ENCODE assay signal across 9 mouse cellular contexts in genomic region chr10:107858684-107859083, GRCm38 (mm10). TPM values are rescaled to one million over a fixed set of nuclear protein-coding genes. Genes with fewer than 3 reads are reported as not detected.
DNase-seq lines count a peak whose midpoint lies in the region; ATAC-seq and TF ChIP-seq lines count a peak whose summit lies in the region.
"Had no signal": no experiment of that assay in that cellular context is flagged by ENCODE, and none has a peak within 500 bp of the region (broad histone marks: within the 10 kb centered on the region; RNA-seq: fewer than 3 reads in every experiment).

No protein-coding gene starts in this region.

- DNase-seq in gastrocnemius, adult 2 months: peak; percentile 17
- DNase-seq in gastrocnemius, postnatal 4 days (ENCODE audit: low spot score in 2 of 2): no peak
- DNase-seq in CD4-positive helper T cell, adult 2 months (ENCODE audit: low read depth, low spot score): peak; percentile 25
- peak; percentile 53 to 64 for DNase-seq in cerebellum, postnatal 10 days
- peak; percentile 20 to 42 for DNase-seq in heart, postnatal 36 days
- DNase-seq in layer of hippocampus, adult 2 months (ENCODE audit: low spot score in 2 of 2): peak; percentile 34 to 47

- intact Hi-C loops in gastrocnemius, adult 2 months (cut with DNase I): loop anchor here (5.0 to 10.0 kb wide), 3 partner anchors 64 to 576 kb away; no protein-coding TSS in a partner anchor
- intact Hi-C loops in heart, postnatal 36 days (cut with DNase I): loop anchor here (5.0 kb wide), 4 partner anchors 64 to 589 kb away; no protein-coding TSS in a partner anchor

- peak; percentile 84 for TF ChIP-seq CTCF in gastrocnemius, adult 2 months (IDR thresholded peaks at IDR 0.05)
- peak; percentile 89 for TF ChIP-seq CTCF in layer of hippocampus, adult 2 months (conservative IDR thresholded peaks at IDR 0.05)

- H3K4me3 ChIP-seq in gastrocnemius, adult 2 months: no peak overlapping the region
- H3K4me3 ChIP-seq in layer of hippocampus, adult 2 months: no peak overlapping the region
- H3K4me3 ChIP-seq: limb, embryonic 13.5 days had no signal

- peak; percentile 83 for ATAC-seq in megakaryocyte-erythroid progenitor cell, adult 5-6 weeks (replicated peaks; ENCODE audit: low FRiP score, low TSS enrichment, poor library complexity, severe bottlenecking)
- ATAC-seq in erythroblast, adult 5-6 weeks (replicated peaks; ENCODE audit: low FRiP score, poor library complexity, severe bottlenecking): no peak

- H3K27ac ChIP-seq in gastrocnemius, adult 2 months: no peak overlapping the region
- no peak overlapping the region for H3K27ac ChIP-seq in layer of hippocampus, adult 2 months
- H3K27ac ChIP-seq: limb, embryonic 13.5 days had no signal

RNA-seq across cellular contexts. Expression of gene Otogl, which starts 53.2 kb away (rescaled TPM):
- under 1 TPM; 0.05 to 0.06 TPM for total RNA-seq in gastrocnemius, adult 2 months (2021)
- under 1 TPM; 0.10 to 0.13 TPM for total RNA-seq in gastrocnemius, postnatal 4 days (2021)
- total RNA-seq in heart, postnatal 36 days (2021): under 1 TPM; 0.05 to 0.06 TPM
- under 1 TPM; 0.29 to 0.41 TPM for total RNA-seq in layer of hippocampus, adult 2 months (2021)
- total RNA-seq in megakaryocyte-erythroid progenitor cell, adult 5-6 weeks (2014; fragmentation: Nextera tagmentation): not detected in 2 replicates
- total RNA-seq in megakaryocyte-erythroid progenitor cell, adult 5-6 weeks (2017): 0.04 TPM in 1 of 2 replicates, not detected in the other
- not detected in 2 replicates for total RNA-seq in erythroblast, adult 5-6 weeks (2015; ENCODE audit: low replicate concordance)
- total RNA-seq in erythroblast, adult 5-6 weeks (2017; ENCODE audit: low replicate concordance): 0.14 and 0.17 TPM in 2 replicates

Comparison
In these comparisons a context has a peak if more than half of its experiments do, and no peak if none do; other contexts are left out.
1. DNase-seq: peak in gastrocnemius, adult 2 months (single experiment), CD4-positive helper T cell, adult 2 months (single experiment), cerebellum, postnatal 10 days (2 of 2), heart, postnatal 36 days (2 of 2) and layer of hippocampus, adult 2 months (2 of 2); none in gastrocnemius, postnatal 4 days (0 of 2).